Mouse (Mus musculus) bone marrow macrophage, adult 2 months (primary cell): ENCODE measurements around the gene Dis3l.

Experiments used
- CTCF ChIP-seq: IDR thresholded peaks from 2 replicates; pipeline ENCODE4 v1.5.1; 2012; ENCODE audit warnings: low read depth, mild to moderate bottlenecking, low read length, moderate library complexity
- POLR2A ChIP-seq: IDR thresholded peaks from 2 replicates; pipeline ENCODE4 v1.6.1; 2012; ENCODE audit warnings: mild to moderate bottlenecking, low read depth, low read length, borderline replicate concordance

DNA sequence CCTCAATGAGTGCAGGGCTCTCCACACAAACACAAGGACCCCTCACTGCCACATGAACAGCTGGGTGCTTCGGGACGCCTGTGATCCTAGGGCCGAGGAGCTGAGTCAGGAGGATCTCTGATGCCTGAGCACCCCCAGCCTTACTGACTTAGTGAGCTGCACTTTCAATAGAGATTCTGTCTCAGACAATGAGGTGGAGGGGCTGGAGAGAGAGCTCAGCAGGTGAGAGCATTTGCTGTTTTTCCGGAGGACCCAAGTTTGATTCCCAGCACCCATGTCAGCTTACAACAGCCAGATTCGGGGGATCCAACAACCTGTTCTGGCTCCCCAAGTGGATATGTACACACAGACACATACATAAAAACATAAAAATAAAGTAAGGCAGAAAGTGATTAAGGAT is 24.1 kb downstream of the Dis3l start:
- TF ChIP-seq CTCF (no peak), POLR2A (no peak)
